Mouse (Mus musculus) neural tube, embryonic 10.5 days (tissue): ENCODE data around the gene Iqschfp.
A peak's percentile ranks its signal among the peaks of the same experiment; 100 is the strongest.

Experiments used
- DNase-seq: peaks from one replicate; pipeline ENCODE4 v3.0.0-alpha.2; 2017; ENCODE audit warnings: low spot score; ENCODE audit errors: extremely low spot score

Gene Iqschfp

GRCm38 (mm10) chr3:67892026-67892705 is at the start of gene Iqschfp, which contains the start of gene Iqcj:
Gene Iqschfp, plus strand, starts transcription at chr3:67892232.
Gene Iqcj, plus strand, starts transcription at chr3:67892220.
- DNase-seq, result no peak

- no peak for DNase-seq
These were observed 39.6 kb upstream of the Iqschfp start for GRCm38 (mm10) chr3:67852397-67852796.

- no peak for DNase-seq
These were observed 30.5 kb upstream of the Iqschfp start for GRCm38 (mm10) chr3:67861524-67861923.

GRCm38 (mm10) chr3:67867420-67868065 is 24.5 kb upstream of the Iqschfp start:
- DNase-seq, result no peak

GRCm38 (mm10) chr3:67869424-67869823 is 22.6 kb upstream of the Iqschfp start:
- no peak for DNase-seq

GRCm38 (mm10) chr3:67877253-67877652 is 14.8 kb upstream of the Iqschfp start:
- DNase-seq, result no peak

GRCm38 (mm10) chr3:67884335-67884734 is 7.7 kb upstream of the Iqschfp start:
- DNase-seq, result no peak

- DNase-seq, result no peak
These were observed 5.9 kb upstream of the Iqschfp start for GRCm38 (mm10) chr3:67886176-67886575.

GRCm38 (mm10) chr3:67887251-67887650 is 4.8 kb upstream of the Iqschfp start:
- DNase-seq, result no peak

GRCm38 (mm10) chr3:67892768-67893167 is 736 bp downstream of the Iqschfp start:
- DNase-seq, result no peak

- DNase-seq, result no peak
These were observed 10.5 kb downstream of the Iqschfp start for GRCm38 (mm10) chr3:67902517-67902916.

GRCm38 (mm10) chr3:67908586-67908985 is 16.6 kb downstream of the Iqschfp start:
- DNase-seq, result no peak

GRCm38 (mm10) chr3:67918098-67918497 is 26.1 kb downstream of the Iqschfp start:
- DNase-seq, result no peak

- DNase-seq, result no peak
These were observed 26.7 kb downstream of the Iqschfp start for GRCm38 (mm10) chr3:67918634-67919259.

GRCm38 (mm10) chr3:67923095-67923494 is 31.1 kb downstream of the Iqschfp start:
- DNase-seq, result no peak

- DNase-seq, result no peak
These were observed 33.4 kb downstream of the Iqschfp start for GRCm38 (mm10) chr3:67925453-67925852.

GRCm38 (mm10) chr3:67930424-67931133 is 38.5 kb downstream of the Iqschfp start:
- DNase-seq, result no peak

- DNase-seq, result no peak
These were observed 39.1 kb downstream of the Iqschfp start for GRCm38 (mm10) chr3:67931181-67931580.

GRCm38 (mm10) chr3:67931914-67932313 is 39.9 kb downstream of the Iqschfp start:
- no peak for DNase-seq

GRCm38 (mm10) chr3:67935829-67936228 is 43.8 kb downstream of the Iqschfp start:
- no peak for DNase-seq

- no peak for DNase-seq
These were observed 55.0 kb downstream of the Iqschfp start for GRCm38 (mm10) chr3:67947000-67947399.

GRCm38 (mm10) chr3:67952517-67952940 is 60.5 kb downstream of the Iqschfp start:
- peak; percentile 25 for DNase-seq
